Mouse (Mus musculus): ENCODE data around the gene Serpina3b.
"Not testable (repeated sequence)": the region's sequence is repeated elsewhere in the genome, so short reads cannot be mapped to it uniquely, and the experiment has no call there.

Serpina3b gene

DNA sequence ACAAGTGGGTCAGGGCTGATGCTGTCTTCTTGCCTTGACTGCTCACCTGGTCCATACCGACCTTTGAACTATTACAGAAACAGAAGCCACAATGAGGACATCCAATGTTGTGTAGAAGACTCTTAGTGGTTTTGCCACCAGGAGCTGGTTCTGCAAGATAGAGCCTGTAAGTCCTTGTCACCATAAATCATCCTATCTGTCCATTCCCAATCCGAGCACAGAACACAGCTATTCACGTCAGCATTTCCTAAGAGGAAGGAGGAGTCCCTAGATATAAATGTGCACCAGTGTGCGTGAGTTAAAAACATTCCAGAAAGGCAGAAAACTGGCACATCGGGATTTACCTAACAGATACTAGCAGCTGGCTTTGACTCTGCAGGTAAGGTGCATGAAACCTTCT, at the start of gene Serpina3b:
Gene Serpina3b (plus strand): TSS at position 301 of the 400 bp plus-strand sequence.
- DNase-seq, result no peak

DNA sequence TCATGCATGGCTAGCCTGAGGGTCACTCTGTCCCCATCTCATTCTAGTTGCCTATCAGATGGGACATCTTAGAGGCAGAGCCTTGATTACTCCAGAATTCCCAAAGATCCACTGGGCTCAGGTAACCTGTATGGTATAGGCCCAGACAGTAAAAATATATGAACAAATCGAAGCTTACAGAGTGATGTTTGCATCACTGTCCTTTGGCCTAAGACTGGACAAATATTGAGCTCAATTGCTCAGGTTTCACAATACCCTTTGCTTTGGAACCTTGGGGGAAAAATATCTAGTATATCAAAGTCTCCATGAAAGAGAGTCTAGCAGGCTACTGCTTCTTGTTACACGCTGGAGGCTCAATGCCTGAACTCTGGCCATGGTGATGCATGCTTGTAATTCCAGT, 37.7 kb upstream of the Serpina3b start:
- DNase-seq, result no peak

DNA sequence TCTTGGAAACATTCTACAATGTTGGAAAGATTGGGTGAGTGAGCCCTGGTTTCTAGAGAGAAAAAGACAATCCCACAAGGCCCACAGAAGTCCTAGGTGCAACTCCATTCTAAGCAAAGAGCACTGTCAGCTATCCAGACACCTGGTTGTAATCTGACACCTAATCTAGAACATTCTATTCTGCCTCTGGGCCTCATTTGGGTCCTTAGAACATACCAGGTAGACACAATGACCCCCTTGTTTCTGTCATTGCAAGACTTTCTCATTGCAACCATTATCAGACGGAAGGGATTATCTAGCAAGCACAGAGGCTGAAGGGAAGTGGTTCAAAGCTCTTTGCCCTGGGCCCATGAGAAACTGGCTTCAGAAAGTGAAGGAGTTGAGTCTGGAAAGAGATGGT, 36.5 kb upstream of the Serpina3b start:
- DNase-seq, result no peak

DNA sequence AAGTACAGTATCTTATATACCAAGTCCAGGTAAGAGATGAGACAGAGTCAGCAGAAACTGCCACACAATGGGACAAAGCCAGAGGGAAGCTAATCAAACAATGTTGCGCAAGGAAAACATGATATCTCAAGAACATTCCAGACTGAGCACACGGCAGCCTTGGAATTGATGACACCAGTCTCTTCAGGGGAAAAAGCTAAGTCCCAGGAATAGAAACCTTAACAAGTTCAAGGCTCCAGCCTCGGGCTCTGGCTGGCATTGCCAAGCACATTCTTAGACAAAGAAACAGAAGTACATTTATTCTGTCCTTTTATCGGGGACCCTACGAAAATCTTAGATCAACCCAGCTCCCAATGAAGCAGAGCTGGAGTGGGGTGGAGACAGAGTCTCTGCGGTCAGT, 27.0 kb upstream of the Serpina3b start, which contains the start of gene Serpina5:
Gene Serpina5 (plus strand): TSS at position 346 of the 400 bp plus-strand sequence.
- no peak for DNase-seq

DNA sequence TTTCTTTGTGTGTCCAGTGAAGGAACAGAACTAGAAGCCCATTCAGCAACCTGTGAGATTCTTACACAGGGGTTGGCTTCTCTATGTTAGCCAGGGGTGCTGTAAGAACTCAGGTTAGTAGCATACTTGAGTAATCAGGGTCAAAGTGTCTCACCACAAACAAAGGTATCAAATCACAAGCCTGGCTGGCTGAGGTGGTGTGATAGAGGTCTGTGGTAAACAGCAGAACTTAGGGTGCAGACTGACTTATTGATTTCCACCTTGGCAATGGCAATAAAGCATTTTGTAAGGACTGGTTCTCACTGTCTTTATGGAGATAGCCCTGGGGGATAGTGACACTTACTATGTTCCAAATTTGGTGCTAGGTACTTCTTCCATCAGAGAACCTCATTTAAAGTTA, 21.9 kb upstream of the Serpina3b start:
- no peak for DNase-seq

DNA sequence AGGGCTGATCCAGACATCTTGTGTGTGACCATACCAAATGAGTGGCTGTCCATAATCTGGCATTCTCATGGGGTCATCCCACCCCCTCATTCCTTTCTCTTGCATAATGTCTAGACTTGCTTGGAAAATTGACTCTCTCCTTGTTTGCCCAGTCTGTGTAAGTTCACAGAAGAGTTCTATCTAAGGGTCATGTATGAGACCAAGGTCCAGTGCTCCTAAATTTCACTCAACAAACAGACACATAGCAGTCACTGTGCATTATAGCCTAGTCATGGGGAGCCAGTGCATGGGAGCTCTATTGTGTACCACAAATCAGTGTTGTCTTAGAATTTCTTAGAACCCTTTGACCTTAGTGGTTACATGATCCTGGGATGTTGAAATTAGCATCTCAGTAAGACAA, 20.9 kb upstream of the Serpina3b start:
- DNase-seq, result no peak

DNA sequence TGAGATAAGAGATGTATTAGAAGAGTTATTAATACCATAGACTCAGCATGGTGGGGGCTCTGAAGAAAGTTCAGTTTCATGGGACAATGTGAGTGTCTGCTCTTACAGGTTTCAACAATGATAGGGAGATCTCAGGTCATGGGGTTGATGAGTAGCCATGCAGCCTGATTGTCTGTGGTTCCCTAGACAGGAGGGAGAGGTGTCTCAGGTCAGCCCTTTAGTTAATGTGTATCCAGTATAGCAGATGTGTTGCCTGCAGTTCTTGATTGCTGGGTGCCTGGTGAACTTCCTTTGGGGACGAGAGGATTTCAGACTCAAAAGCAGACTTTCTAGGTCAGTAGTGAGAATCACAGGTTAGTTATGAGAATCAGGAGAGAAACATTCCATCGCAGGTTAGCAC, 19.3 kb upstream of the Serpina3b start:
- peak; percentile 47 for DNase-seq

DNA sequence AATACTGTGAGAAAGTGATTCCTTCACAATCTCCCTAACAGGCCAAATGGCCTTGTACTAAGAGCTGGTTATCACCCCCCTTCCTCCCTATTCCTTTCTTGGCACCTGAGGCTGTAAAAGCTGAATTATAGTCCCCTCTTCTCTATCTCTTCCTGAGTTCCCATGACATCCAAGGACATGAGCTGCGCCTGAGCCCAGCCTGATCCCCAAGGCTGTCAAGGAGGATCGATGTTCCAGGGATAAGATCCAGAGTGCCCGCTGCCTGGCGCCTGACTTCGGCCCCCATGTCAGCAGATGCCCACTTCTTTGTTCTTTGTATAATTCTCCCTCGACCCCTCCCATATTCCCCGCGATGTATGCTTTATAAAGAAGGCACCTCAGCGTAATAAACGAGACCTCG, 15.5 kb upstream of the Serpina3b start, which contains the start of gene Serpina3a:
Gene Serpina3a (plus strand): TSS at position 392 of the 400 bp plus-strand sequence.
- not testable (repeated sequence) for DNase-seq

DNA sequence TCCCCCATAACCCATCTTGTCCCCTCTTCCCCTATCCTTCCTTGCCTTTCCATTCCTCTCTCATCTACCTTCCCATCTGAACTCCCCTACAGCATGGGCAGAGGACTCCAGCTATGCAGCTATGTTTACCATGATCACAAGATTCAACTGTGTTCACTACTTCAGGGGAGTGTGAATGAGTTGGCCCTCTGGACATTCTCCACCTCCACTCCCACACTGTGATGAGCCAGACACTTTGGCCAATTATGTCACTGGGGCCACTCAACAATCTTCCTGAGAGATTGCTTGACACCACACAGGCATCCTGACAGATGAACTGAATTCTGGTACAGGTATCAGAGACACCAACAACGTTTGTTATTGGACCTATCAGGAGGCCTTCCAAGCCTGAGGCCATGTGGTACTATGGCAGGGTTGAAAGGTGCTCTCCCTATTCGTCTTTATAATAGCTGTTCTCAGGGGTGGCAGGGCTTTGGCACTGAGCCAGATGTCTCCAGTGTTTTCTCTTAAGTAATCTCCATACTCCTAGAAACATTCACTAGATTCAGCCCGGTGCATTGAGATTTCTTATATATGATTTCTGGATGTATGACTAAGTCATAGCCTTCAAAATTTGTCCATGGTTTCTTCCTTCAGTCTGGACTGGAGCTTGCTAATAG, 12.7 kb upstream of the Serpina3b start:
- DNase-seq, result no peak

DNA sequence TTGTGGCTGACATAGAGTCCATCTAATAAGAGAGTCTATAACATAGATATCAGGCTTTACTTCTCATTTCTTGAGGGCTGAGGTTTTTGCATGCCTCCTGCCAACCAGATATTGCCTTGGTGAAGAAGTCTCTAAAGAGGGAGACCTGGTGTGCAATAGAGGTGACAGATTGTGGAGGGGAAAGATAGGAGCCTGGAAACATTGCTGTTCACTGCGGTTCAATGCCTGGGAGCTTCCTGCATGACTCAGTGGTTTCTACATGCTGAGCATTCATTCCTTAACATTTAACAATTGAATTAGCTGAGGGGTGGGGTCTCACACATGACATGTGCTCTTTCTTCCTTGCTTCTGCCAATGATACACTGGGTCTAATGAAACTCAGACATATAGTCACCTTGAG, 4.7 kb upstream of the Serpina3b start:
- no peak for DNase-seq

DNA sequence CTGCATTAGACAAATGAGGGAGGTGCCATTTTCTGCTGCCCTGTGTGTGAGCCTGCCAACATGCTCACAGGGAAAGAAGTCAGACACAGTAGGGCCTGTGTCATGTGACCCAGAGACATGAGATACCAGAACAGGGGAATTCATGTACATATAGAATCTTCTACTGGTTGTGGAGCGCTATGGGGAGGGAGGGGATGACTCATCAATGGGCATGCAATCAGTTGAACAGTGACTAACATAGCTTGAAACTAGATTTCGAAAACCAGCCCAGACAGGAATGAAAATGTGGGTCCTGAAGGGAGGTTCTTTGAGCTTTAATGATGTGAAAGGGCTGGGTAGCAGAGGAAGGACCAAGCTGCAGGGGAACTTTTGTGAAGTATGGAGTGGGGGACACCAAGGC, 3.8 kb upstream of the Serpina3b start:
- no peak for DNase-seq

DNA sequence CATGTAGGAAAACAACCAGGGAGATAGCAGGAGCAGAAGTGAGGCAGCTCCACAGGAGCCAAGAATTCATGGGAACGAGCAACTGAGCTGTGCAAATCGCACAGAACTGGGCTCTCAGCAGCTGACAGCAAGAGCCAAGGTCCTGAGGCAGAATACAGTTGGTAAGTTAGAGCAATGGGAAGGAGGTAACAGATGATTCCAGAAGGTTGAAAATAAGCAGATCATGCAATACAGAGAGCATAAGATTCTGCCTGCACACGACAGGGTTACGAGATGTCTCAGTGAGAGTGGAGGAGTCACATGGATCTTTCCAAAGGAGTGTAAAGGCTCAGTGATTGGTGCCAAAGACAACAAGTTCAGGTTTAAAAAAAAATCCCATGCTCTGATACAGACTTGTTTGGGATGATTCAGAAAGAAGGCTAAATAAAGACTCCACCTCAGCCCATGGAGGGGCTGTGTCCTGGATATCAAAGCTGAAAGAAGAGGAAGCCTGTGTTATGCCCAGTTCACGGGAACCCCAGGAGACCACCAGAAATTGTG, 2.7 kb upstream of the Serpina3b start:
- DNase-seq, result no peak

DNA sequence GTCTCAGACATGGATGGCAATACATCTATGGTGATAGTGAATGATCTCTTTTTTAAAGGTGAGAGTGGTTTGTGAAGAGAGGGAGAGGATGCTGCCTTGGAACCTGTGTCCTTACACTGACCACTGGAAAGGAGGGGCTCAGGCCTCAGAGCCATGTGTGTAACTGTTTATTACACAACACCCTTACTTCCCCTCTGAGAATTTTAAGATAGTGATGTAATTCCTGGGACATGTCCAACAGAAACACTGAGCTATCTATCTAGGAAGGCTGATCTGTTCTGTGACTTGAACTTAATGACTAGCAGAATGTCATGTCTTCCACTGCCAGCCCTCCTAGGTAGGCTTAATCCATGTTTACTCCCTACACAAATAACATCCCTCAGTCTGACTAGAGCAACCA, 3.2 kb downstream of the Serpina3b start:
- no peak for DNase-seq

DNA sequence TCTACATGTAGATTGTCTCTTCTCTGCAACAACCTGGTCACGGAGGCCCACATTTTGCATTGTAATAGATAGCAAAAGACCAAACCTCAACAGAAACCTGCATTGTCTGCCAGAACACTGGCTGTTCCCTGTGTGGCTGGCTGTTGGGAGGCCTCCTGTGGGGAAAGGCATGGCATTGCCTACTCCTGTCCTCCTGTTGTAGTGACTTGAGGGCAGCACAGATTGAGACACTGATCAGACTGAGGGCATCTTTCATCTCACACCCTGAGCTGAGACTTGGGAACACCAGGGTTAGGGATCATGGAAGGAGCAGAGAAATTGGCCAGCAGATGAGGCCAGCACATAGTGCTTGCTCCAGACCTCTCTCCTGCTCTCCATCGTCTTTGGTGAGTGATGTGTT, 10.4 kb downstream of the Serpina3b start:
- no peak for DNase-seq

DNA sequence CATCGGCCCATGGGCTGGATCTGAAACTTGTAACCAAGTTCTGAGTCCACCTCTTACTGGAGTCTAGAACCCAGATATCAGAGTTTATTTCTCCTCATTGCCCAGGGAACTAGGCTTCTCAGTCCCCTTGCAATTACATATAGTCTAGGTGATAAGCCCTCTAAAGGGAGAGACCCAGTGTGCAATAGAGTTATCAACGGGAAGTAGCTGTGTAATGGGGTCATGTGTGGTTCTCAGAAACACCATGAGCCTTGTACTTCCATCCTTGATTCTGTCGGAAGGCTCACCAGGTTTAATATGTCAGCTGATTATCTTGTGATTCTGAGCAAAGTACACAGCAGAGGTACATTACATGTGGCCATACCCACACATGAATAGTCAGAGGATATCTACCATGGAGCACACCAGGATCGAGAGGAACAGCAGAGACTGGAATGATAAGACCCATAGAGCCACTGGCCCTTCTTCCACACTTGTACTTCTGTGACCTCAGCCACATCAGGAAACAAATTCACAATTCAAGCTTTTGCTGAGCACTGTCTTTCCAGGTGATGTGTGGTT, 12.8 kb downstream of the Serpina3b start:
- no peak for DNase-seq

DNA sequence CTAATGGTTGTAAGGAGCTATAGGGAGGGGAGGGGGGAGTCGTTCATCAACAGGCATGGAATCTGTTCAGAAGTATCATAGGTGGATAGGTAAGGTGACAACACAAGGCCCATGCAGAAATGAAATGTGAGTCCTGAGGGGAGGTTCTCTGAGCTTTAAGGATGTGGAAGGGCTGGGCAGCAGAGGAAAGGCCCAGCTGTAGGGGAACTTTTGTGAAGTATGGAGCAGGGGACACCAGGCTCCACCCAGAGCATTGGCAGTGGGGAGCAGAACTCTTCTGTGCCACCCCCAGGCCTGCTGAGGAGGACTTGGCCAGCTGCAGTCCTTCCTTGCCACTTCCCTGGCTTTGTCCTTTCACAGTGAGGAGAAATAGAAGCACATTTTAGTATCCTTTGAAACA, 13.7 kb downstream of the Serpina3b start:
- DNase-seq, result no peak

DNA sequence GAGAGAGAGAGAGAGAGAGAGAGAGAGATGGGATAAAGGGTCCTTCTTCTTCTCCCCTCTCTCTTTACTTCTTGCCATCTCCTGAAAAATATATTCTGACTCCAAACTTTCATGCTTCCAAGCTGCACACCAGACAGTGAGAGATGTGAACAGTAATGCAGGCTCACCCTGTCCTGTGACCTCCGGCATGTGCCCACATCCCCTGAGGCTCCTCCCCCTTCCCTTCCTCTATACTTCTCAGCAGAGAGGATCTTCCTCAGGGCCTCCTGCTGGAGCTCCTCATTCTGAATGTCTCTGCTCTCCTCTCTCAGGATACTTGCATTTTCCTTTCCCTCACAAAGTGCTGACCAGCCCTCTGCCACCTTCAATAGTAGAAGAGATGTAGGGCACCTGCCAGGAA, 14.6 kb downstream of the Serpina3b start:
- DNase-seq, result no peak

DNA sequence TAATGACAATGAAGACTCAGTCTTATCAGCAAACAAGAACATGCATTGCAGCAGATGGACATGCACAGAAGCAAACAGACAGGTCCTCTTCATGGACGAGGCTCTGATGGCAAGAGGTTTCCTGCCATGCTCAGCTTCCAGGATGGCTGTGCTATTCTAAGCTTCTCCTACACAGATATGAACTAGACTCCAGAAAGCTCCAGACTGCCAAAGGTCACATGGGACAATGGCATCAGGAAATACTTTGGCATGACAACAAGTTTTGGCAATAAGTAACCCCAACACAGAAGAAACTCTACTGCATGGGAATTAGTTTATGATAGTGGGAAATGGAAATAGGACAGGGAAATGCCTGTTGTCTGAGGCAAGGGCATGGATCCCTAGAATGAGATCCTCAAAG, 15.5 kb downstream of the Serpina3b start:
- DNase-seq, result no peak

DNA sequence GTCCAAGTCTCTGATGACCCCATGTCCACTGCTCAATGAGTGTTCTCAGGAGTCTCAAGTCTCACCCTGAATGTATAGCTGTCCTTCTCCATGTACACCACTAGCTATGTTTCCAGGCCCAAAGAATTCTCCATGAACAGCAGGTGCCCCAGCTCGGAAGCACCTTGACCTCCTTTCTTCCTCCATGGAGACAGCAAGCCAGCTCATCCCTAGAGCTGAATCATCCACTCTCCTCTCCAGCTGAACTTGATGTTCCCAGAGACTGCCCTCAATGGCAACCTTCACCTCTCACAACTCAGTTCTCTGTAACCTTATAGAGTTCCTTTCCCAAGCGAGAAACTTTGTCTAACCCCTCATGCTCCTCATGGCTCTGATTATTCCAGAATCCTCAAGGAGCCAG, 17.8 kb downstream of the Serpina3b start:
- DNase-seq, result no peak

DNA sequence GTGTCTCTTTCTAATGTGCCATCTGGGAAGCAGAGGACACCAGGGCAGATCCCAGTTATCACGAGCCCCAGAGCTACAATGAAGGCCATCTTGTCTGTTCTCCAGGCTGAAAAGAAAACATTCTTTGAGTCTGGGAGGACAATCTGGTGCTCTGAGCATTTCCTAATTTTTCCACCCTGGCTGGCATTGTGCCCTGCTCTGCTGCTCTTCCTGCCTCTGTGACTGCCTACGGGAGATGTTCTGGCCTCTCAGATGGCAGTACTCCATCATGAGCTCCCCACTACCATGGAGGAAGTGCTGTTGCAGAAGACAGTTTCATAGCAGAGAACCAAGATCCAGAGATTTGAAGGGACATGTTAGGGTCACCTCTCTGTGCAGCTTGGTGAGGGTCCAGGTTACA, 24.2 kb downstream of the Serpina3b start:
- no peak for DNase-seq

DNA sequence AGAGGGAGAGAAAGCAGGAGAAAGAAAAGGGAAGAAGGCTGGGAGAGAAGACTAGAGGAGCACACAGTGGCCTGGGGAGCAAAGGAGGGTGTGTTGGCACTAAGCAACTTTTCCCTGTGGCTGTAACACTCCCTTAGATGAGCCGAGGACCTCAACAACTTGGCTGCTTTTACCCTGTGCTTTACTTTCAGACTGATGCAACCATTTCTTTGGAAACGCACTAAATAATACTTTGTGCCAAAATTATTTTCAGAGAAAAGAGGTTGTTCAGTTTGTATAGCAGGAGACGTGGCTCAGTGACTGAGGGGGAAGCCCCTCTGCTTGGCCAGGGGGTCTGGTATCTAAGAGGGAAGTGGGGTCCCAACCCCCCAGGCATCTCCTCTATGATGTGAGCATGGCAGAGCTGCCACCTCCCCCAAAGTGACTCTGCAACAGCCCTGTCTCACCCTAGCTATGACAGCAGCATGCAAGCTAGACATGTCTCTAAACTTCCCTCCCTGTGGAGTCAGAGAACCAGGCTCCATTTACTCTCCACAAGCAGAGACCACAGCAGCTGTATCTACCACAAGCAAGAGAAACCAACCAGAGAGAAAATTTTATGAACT, 25.3 kb downstream of the Serpina3b start:
- DNase-seq, result no peak

DNA sequence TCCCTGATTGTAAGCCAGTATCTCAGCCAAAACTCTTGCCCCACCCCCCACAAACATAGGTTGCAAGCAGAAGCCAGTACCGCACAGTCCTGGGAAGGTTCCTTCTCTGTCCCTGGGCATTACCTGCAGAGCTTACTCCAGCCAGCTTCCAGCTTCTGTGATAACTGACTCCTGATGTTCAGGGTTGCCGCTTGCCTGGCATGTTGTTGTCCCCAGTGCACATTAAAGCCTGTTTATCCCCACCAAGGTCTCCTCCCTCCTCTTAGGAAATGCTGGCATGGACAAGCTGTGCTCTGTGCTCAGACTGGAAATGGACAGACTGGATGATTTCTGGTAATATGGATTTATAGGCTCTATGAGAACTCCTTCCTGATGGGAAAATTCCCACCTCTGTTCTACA, 25.9 kb downstream of the Serpina3b start, which contains the start of gene Serpina3c:
Gene Serpina3c (minus strand): TSS at position 215 of the 400 bp plus-strand sequence.
- no peak for DNase-seq

DNA sequence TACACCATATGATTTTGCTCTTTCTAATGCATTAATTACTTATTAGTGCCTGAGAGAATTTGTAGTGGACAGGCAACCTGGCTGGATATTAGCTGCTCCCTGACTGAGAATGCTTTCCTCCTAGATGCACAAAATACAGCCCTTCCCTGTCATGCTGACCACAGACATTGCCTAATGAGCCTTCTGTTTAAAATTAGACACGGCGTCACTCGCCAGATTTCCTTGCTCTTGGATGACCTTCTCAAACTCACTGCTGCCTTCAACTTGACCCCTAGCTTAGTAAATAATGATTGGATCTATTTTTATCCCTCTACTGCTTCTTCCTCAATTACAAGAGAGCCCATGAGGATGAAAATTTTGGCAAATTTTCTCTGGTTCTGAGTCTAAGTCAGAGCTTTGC, 47.0 kb downstream of the Serpina3b start:
- DNase-seq, result peak; percentile 29

DNA sequence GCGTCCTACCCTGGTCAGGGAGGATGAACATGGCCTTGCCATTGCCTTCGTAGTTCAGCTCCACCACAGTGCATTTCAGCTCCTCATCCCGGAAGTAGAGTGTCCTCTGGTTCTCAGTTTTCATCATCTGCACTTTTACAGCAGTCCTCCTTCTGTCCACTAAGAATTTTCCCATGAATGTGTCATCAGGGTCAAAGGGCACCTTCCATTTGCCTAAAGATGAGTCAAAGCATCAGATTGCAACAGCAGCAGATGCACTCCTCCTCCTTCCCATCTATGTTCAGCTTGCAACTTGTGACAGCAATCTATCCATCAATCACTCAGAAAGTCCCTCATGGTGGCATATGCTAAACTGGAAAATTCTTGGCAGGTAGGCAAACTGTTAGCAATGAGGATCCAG, 47.8 kb downstream of the Serpina3b start:
- no peak for DNase-seq

Measured in kidney, adult 11 months (tissue).